Mouse (Mus musculus) midbrain, embryonic 12.5 days (tissue): Measurements from ENCODE around the gene Flii. TPM values are rescaled to one million over a fixed set of nuclear protein-coding genes. Genes with fewer than 3 reads are reported as not detected.

Source experiments
- ATAC-seq: fragments of 200-750 bp; cut with Nextera tagmentation; 2 replicates; pipeline ENCODE4 v1.8.0; 2017; ENCODE audit warnings: low read depth, moderate TSS enrichment, moderate library complexity; ENCODE audit not compliant: low FRiP score
- H3K27ac ChIP-seq: fragments of 300-500 bp; sonication (generic); replicated peaks from 2 replicates; pipeline ENCODE4 v1.5.1; 2016; ENCODE audit warnings: mild to moderate bottlenecking
- H3K27me3 ChIP-seq: fragments of 300-500 bp; sonication (generic); 2 replicates; pipeline ENCODE4 v1.6.1; 2016; ENCODE audit warnings: mild to moderate bottlenecking
- H3K36me3 ChIP-seq: fragments of 300-500 bp; sonication (generic); 2 replicates; pipeline ENCODE4 v1.6.1; 2016
- H3K4me1 ChIP-seq: fragments of 300-500 bp; sonication (generic); 2 replicates; pipeline ENCODE4 v1.6.1; 2016
- H3K4me2 ChIP-seq: fragments of 300-500 bp; sonication (generic); replicated peaks from 2 replicates; pipeline ENCODE4 v1.6.1; 2016; ENCODE audit warnings: mild to moderate bottlenecking, moderate library complexity
- H3K4me3 ChIP-seq: fragments of 300-500 bp; sonication (generic); 2 replicates; pipeline ENCODE4 v1.5.1; 2016; ENCODE audit warnings: mild to moderate bottlenecking
- H3K9ac ChIP-seq: fragments of 300-500 bp; sonication (generic); replicated peaks from 2 replicates; pipeline ENCODE4 v1.6.1; 2016; ENCODE audit warnings: mild to moderate bottlenecking, moderate library complexity
- H3K9me3 ChIP-seq: fragments of 300-500 bp; sonication (generic); 2 replicates; pipeline ENCODE4 v1.6.1; 2016; ENCODE audit warnings: mild to moderate bottlenecking
- WGBS: fragments of 180-500 bp; shearing (Covaris S2); methylation state at CpG from one replicate; pipeline ENCODE4 v1.1.7; 2016; 5-methylcytosine and 5-hydroxymethylcytosine counted together
- microRNA-seq: library from miRNA; unstranded; fragments of <30 nt; microRNA quantifications from one replicate; pipeline ENCODE4, GENCODE M21; 2017
- polyA plus RNA-seq: library from polyadenylated mRNA; unstranded; fragments of >200 nt; fragmentation: Nextera tagmentation; extraction: Ambion mirVana; gene quantifications from 2 replicates; pipeline ENCODE4 v1.2.1, GENCODE M21; 2016

The Flii gene
- polyA plus RNA-seq, 1 experiment from 2014 or later: 76.9 TPM

DNA sequence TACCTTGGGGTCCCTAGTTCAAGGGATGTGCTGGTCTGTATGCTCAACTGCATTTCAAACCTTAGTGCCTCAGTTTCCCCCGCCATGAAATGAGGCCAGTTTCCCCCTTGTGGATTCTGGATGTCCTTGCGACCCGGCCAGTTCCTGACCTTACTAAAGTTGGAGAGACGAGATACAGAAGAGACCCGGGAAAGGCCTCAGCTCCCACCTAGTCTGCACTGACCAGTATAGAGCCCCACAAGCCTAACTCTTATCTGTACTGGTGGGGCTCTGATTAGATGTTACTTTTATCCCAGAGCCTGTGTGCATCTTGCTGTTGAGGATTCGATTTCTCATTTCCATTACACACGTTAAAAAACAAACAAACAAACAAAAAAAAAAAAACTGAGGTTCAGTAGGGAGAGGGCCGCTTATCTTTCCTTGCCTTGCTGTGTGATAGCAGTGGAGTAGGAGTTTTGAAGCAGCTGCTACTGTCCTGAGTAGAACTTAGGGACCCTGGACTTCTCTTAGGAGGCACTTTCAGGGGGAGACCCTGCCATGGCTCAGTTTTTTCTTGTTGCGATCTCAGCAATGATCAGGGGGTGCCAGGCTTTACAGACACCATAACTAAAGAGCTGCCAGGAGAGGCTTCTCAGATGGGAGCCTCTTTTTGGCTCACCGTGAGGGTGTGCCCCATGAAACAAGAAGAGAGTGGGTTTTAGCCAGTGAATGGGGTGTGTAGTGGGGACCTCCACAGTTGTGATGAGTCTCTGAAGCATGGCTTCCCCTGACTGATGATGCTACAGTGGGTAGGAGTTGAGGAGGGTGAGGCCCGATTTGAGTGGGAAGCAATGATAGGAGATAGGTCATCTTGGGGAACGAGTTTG lies 26.5 kb downstream of the Flii start:
- peak overlapping the region; percentile 76 for H3K4me3 ChIP-seq
- H3K27me3 ChIP-seq: no peaks in the 10 kb centered on the region
- H3K4me1 ChIP-seq: peaks cover 46% of the 10 kb centered on the region
- no peaks in the 10 kb centered on the region for H3K9me3 ChIP-seq
- peaks cover 20% of the 10 kb centered on the region for H3K36me3 ChIP-seq
- peak overlapping the region; percentile 82 for H3K4me2 ChIP-seq
- no peak for ATAC-seq
- 24% methylated on average over 12 of the region's 12 CpGs for WGBS
- H3K9ac ChIP-seq: peak overlapping the region; percentile 97
- H3K27ac ChIP-seq: peak overlapping the region; percentile 90

DNA sequence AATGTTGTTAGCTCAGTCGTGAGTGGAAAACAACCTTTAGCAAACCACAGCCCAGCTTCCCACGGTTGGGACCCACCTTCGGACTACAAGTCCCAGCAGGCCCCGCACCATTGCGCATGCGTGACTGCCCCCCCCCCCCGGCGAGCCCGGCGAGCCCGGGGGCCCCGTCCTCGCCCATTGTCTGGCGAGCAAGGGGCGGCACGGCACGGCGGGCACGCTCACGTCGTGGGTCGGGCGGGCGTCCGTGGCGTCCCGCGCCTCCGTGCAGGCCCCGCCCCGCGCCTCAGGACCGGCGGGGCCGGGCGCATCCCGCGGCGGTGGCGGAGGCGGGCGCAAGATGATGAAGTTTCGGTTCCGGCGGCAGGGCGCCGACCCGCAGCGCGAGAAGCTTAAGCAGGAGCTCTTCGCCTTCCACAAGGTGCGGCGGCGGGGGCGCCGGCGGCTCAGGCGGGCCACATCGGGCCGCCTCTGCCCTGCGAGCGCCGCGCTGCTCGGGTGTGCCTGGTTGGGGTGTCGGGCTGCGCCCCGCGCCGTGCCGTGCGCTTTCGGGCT lies 27.5 kb downstream of the Flii start, which contains the start of gene Llgl1:
Gene Llgl1 (plus strand): TSS at position 200 of the 552 bp plus-strand sequence.
- Histone ChIP-seq H3K4me1 (peaks cover 46% of the 10 kb centered on the region), H3K9me3 (no peaks in the 10 kb centered on the region), H3K27me3 (no peaks in the 10 kb centered on the region), H3K4me2 (peak within 1 kb of the TSS; percentile 82), H3K27ac (peak within 1 kb of the TSS; percentile 90), H3K9ac (peak within 1 kb of the TSS; percentile 97), H3K36me3 (peaks cover 10% of the 10 kb centered on the region), H3K4me3 (peak within 1 kb of the TSS; percentile 76)
- peak; percentile 83 for ATAC-seq
- WGBS: 0% methylated on average over 49 of the region's 73 CpGs

DNA sequence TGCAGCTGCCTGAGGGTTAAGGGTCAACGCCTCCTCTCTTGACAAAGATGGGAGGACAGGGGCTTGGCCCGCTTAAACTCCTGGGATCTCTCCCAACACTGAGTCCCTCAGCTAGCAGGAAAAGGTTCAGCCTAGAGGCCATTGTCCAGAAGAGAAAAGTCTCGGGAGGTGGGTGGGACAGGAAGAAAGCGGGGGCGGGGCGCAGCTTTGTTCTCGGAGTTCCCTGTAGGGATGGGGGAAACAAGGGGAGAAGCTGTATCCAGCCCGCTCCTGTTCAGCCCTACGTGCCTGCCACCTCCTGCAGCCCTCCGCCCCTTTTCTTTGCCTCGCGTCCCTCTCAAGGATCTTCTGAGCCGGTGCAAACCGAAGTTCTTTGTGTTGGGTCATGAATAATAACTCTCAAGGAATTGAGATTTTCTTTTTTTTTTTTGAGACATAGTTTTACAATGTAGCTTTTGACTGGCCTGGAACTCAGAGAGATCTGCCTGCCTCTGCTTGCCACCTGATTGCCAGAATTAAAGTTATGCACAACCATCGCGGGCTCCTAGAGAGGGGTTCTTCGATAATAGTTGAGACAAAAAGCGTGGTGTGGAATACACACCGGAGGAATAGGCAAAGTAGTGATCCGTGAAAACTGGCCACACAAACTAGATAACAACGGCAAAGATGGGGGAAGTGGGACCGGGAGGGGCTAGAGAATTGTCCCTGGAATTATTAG lies 28.1 kb downstream of the Flii start:
- WGBS: 2% methylated on average over 22 of the region's 22 CpGs
- peak; percentile 47 for ATAC-seq
- Histone ChIP-seq H3K4me3 (peak overlapping the region; percentile 76), H3K9me3 (no peaks in the 10 kb centered on the region), H3K27ac (peak overlapping the region; percentile 90), H3K36me3 (peaks cover 4% of the 10 kb centered on the region; the same call in 1 of the 2 replicates), H3K4me2 (peak overlapping the region; percentile 82), H3K27me3 (no peaks in the 10 kb centered on the region), H3K9ac (peak overlapping the region; percentile 97), H3K4me1 (peaks cover 46% of the 10 kb centered on the region)

DNA sequence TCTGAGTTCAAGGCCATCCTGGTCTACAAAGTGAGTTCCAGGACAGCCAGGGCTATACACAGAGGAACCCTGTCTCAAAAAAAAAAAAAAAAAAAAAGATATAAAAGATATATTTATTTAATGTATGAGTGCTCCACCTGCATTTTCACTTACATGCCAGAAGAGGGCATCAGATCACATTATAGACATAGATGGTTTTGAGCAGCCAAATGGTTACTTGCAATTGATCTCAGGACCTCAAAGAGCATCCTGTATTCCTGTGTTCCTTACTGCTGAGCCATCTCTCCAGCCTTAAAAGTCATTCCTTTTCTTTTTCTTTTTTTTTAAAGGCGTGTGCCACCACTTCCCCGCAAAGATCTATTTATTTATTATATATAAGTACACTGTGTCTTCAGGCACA lies 29.5 kb downstream of the Flii start:
- no peaks in the 10 kb centered on the region for H3K27me3 ChIP-seq
- H3K4me3 ChIP-seq: no peak overlapping the region
- H3K36me3 ChIP-seq: no peaks in the 10 kb centered on the region
- H3K4me2 ChIP-seq: no peak overlapping the region
- 78% methylated on average over 2 of the region's 2 CpGs for WGBS
- no peak for ATAC-seq
- no peaks in the 10 kb centered on the region for H3K9me3 ChIP-seq
- no peak overlapping the region for H3K9ac ChIP-seq
- H3K4me1 ChIP-seq: peaks cover 32% of the 10 kb centered on the region
- H3K27ac ChIP-seq: no peak overlapping the region

DNA sequence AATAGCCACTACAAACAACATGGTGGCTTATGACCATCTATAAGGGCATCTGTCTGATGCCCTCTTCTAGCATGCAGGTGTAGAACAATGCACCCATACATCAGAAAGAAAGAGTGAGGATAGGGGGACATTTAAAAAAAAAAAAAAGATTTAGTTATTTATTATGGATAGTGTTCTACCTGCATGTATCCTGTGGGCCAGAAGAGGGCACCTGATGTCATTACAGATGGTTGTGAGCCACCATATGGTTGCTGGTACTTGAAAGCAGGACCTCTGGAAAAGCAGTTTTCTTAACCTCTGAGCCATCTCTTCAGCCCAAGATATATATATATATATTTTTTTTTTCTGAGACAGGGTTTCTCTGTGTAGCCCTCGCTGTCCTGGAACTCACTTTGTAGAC lies 30.9 kb downstream of the Flii start:
- Histone ChIP-seq H3K9me3 (no peaks in the 10 kb centered on the region), H3K36me3 (no peaks in the 10 kb centered on the region), H3K4me1 (peaks cover 18% of the 10 kb centered on the region), H3K4me3 (no peak overlapping the region), H3K27me3 (no peaks in the 10 kb centered on the region), H3K9ac (no peak overlapping the region), H3K4me2 (no peak overlapping the region), H3K27ac (no peak overlapping the region)
- 71% methylated on average over 1 of the region's 1 CpGs for WGBS
- ATAC-seq: no peak

Small RNAs within 50 kb of the gene (microRNA-seq; reads per million reads assigned to microRNA genes)
- 4.4 reads per million, percentile 17 among the genes with 10 or more reads in this experiment for gene Mir5100

Other genes starting within 250 kb of the Flii start
- gene Alkbh5, start 190.9 kb downstream of the Flii start, polyA plus RNA-seq: 33.8 and 40.1 TPM in 2 replicates
- 135 TPM in 2 replicates for gene Llgl1, start 27.5 kb downstream of the Flii start, polyA plus RNA-seq
- 14.3 and 15.2 TPM in 2 replicates for gene Mief2, start 1.1 kb upstream of the Flii start, polyA plus RNA-seq
- gene Top3a, start 50.1 kb upstream of the Flii start, polyA plus RNA-seq: 17.8 and 20.5 TPM in 2 replicates
- gene Smcr8, start 50.3 kb upstream of the Flii start, polyA plus RNA-seq: 11.3 and 11.6 TPM in 2 replicates
- gene Shmt1, start 84.5 kb upstream of the Flii start, polyA plus RNA-seq: 36.4 and 40.0 TPM in 2 replicates
- gene Dhrs7b, start 103.4 kb upstream of the Flii start, polyA plus RNA-seq: 24.7 and 26.2 TPM in 2 replicates
- gene Tmem11, start 152.0 kb upstream of the Flii start, polyA plus RNA-seq: 48.3 and 49.7 TPM in 2 replicates
- 24.3 and 27.3 TPM in 2 replicates for gene Natd1, start 187.5 kb upstream of the Flii start, polyA plus RNA-seq
- gene Map2k3, start 204.8 kb upstream of the Flii start, polyA plus RNA-seq: 39.2 and 41.9 TPM in 2 replicates